Mouse (Mus musculus): ENCODE measurements at regions not wholly inside any gene's neighbourhood (a gene's known extent, or its start where the extent isn't known, plus 50 kb on each side); places are given as distances from the start of the nearest gene placed in this dataset.

DNA sequence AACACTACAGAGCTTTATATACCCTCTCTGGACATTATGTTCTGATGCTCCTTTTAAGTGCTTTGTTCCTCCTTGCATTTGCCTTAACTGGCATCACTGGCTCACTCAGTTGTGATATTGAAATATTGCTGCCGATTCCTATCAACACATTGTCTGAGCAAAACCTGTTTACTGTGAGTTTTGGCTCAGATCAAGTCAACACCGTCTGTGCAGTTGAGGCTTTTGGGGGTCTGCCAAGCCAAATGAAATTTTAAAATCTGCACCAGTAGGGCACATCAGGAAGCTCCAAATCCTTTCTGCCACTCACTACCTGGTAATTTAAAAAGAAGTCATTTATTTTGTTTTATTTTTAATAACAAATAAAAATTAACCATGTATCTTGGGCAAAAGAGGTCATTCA lies 482.6 kb upstream of the Gm20594 start:
- DNase-seq (ENCODE audit: low read depth, low spot score): peak; percentile 45

Data from brain, embryonic 18.5 days (tissue).